Mouse (Mus musculus) bone marrow, adult 2 months (tissue): ENCODE data around the gene Gbp5.

Experiments
- CTCF ChIP-seq: fragments of 200-500 bp; IDR thresholded peaks from 2 replicates; pipeline ENCODE4 v1.5.1; 2011; ENCODE audit warnings: low read length, control low read depth; ENCODE audit not compliant: control insufficient read depth, insufficient read depth
- POLR2A ChIP-seq: fragments of 200-500 bp; IDR thresholded peaks from 2 replicates; pipeline ENCODE4 v1.6.1; 2011; ENCODE audit warnings: low read depth, mild to moderate bottlenecking, control low read depth, low read length, borderline replicate concordance; ENCODE audit not compliant: control insufficient read depth

GRCm38 (mm10) chr3:142477866-142478265, 15.9 kb upstream of the Gbp5 start:
- no peak for TF ChIP-seq CTCF
- TF ChIP-seq POLR2A = no peak
